Mouse (Mus musculus) CH12.LX (cell line): ENCODE measurements at regions not wholly inside any gene's neighbourhood (a gene's known extent, or its start where the extent isn't known, plus 50 kb on each side); places are given as distances from the start of the nearest gene placed in this dataset.

Source experiments
- CTCF ChIP-seq, 2 experiments: IDR thresholded peaks in 1 of 2; conservative IDR thresholded peaks in 1 of 2; 2 replicates each; pipeline ENCODE4 v1.5.1; 2011 to 2012; ENCODE audit warnings: low read depth in 2 of 2, low read length in 2 of 2, improper control_type of control experiment in 1 of 2, inconsistent platforms in 1 of 2, mild to moderate bottlenecking in 1 of 2, moderate library complexity in 1 of 2
- E2F4 ChIP-seq: IDR thresholded peaks from 2 replicates; pipeline ENCODE4 v1.6.1; 2011; ENCODE audit warnings: low read depth, low read length, improper control_type of control experiment; ENCODE audit not compliant: insufficient replicate concordance
- EP300 ChIP-seq: IDR thresholded peaks from 2 replicates; pipeline ENCODE4 v1.6.1; 2011; ENCODE audit warnings: low read length, improper control_type of control experiment
- JUN ChIP-seq: IDR thresholded peaks from 2 replicates; pipeline ENCODE4 v1.6.1; 2011; ENCODE audit warnings: low read depth, mild to moderate bottlenecking, low read length, improper control_type of control experiment, moderate library complexity; ENCODE audit not compliant: insufficient read depth
- MAX ChIP-seq: IDR thresholded peaks from 2 replicates; pipeline ENCODE4 v1.6.1; 2011; ENCODE audit warnings: low read length, improper control_type of control experiment
- POLR2A ChIP-seq: IDR thresholded peaks from 2 replicates; pipeline ENCODE4 v1.6.1; 2011; ENCODE audit warnings: low read depth, mild to moderate bottlenecking, improper control_type of control experiment, low read length
- SIN3A ChIP-seq: IDR thresholded peaks from 2 replicates; pipeline ENCODE4 v1.6.1; 2012; ENCODE audit warnings: low read length, improper control_type of control experiment, inconsistent platforms
- UBTF ChIP-seq: IDR thresholded peaks from 2 replicates; pipeline ENCODE4 v1.6.1; 2012; ENCODE audit warnings: low read depth, mild to moderate bottlenecking, inconsistent platforms, low read length, improper control_type of control experiment, moderate library complexity

- TF ChIP-seq JUN: no peak
- no peak for TF ChIP-seq CTCF (conservative IDR thresholded peaks at IDR 0.05 in 1 of 2, IDR thresholded peaks at IDR 0.05 in 1 of 2; ENCODE audit: low read depth in 2 of 2, low read length in 2 of 2)
- no peak for TF ChIP-seq SIN3A
- TF ChIP-seq MAX: no peak
- no peak for TF ChIP-seq UBTF
- TF ChIP-seq EP300: no peak
- TF ChIP-seq E2F4: no peak
- no peak for TF ChIP-seq POLR2A
Observed at GRCm38 (mm10) chr7:133441661-133442060, 160.3 kb downstream of the Tex36 start.
